Mouse (Mus musculus) liver, embryonic 14.5 days (tissue): ENCODE measurements around the gene Tepp. TPM values are rescaled to one million over a fixed set of nuclear protein-coding genes. Genes with fewer than 3 reads are reported as not detected.

ENCODE experiments used
- ATAC-seq: fragments of 200-750 bp; cut with Nextera tagmentation; 2 replicates; pipeline ENCODE4 v1.8.0; 2017; ENCODE audit warnings: moderate number of reproducible peaks, mild to moderate bottlenecking, moderate library complexity; ENCODE audit not compliant: insufficient read depth
- DNase-seq, 3 experiments: peaks; one replicate each; pipeline ENCODE4 v3.0.0-alpha.2; 2012 to 2013; ENCODE audit warnings: low read depth in 3 of 3, low spot score in 3 of 3
- H3K27ac ChIP-seq: fragments of 300-500 bp; sonication (generic); 2 replicates; pipeline ENCODE4 v1.5.1; 2014; ENCODE audit warnings: moderate library complexity, mild to moderate bottlenecking, control low read depth, inconsistent platforms
- H3K27me3 ChIP-seq: fragments of 300-500 bp; sonication (generic); 2 replicates; pipeline ENCODE4 v1.6.1; 2014; ENCODE audit warnings: mild to moderate bottlenecking, low read length, moderate library complexity; ENCODE audit not compliant: control insufficient read depth, insufficient read depth
- H3K36me3 ChIP-seq: fragments of 300-500 bp; sonication (generic); replicated peaks from 2 replicates; pipeline ENCODE4 v1.6.1; 2014; ENCODE audit warnings: low read depth; ENCODE audit not compliant: control insufficient read depth, insufficient read depth
- H3K4me1 ChIP-seq, 2 experiments: fragments of 200-500 bp in 1 of 2; fragments of 300-500 bp in 1 of 2; sonication (generic) in 1 of 2; replicated peaks; 2 replicates each; pipeline ENCODE4 v1.6.1; 2012 to 2014; ENCODE audit warnings: antibody characterized with exemption in 1 of 2, inconsistent platforms in 1 of 2, low read length in 1 of 2; ENCODE audit not compliant: control insufficient read depth in 2 of 2, insufficient read depth in 2 of 2
- H3K4me2 ChIP-seq: fragments of 300-500 bp; sonication (generic); 2 replicates; pipeline ENCODE4 v1.6.1; 2014; ENCODE audit warnings: low read depth, mild to moderate bottlenecking, control low read depth, moderate library complexity
- H3K4me3 ChIP-seq, 2 experiments: fragments of 200-500 bp in 1 of 2; fragments of 300-500 bp in 1 of 2; sonication (generic) in 1 of 2; 2 replicates each; pipeline ENCODE4 v1.5.1; 2012 to 2014; ENCODE audit warnings: low read depth in 2 of 2, low read length in 2 of 2, mild to moderate bottlenecking in 2 of 2, control low read depth in 1 of 2, inconsistent platforms in 1 of 2, moderate library complexity in 1 of 2; ENCODE audit not compliant: insufficient read depth in 1 of 2
- H3K9ac ChIP-seq: fragments of 300-500 bp; sonication (generic); replicated peaks from 2 replicates; pipeline ENCODE4 v1.6.1; 2014; ENCODE audit warnings: mild to moderate bottlenecking, control low read depth, moderate library complexity
- H3K9me3 ChIP-seq: fragments of 300-500 bp; sonication (generic); 2 replicates; pipeline ENCODE4 v1.6.1; 2016; ENCODE audit warnings: low read length, mixed read lengths; ENCODE audit not compliant: control insufficient read depth
- CTCF ChIP-seq: IDR thresholded peaks from 2 replicates; pipeline ENCODE4 v1.5.1; 2016; ENCODE audit warnings: antibody characterized with exemption, low read depth, control low read depth
- EP300 ChIP-seq: IDR thresholded peaks from 2 replicates; pipeline ENCODE4 v1.6.1; 2016; ENCODE audit warnings: antibody characterized with exemption, low read depth
- WGBS: fragments of 180-500 bp; shearing (Covaris S2); extraction: QIAGEN DNeasy Blood & Tissue Kit; methylation state at CpG from one replicate; pipeline ENCODE4 v1.1.7; 2014; ENCODE audit not compliant: insufficient replicate concordance; 5-methylcytosine and 5-hydroxymethylcytosine counted together
- polyA plus RNA-seq, 2 experiments: library from polyadenylated mRNA; depleted of rRNA in 1 of 2; stranded (reverse) in 1 of 2; unstranded in 1 of 2; fragments of >200 nt; fragmentation: Nextera tagmentation in 1 of 2; extraction: Ambion mirVana in 1 of 2; gene quantifications; 2 replicates each; pipeline versions ENCODE4 v1.2.1 to v1.2.3; 2012 to 2014

The Tepp gene
- polyA plus RNA-seq, 2 experiments, result not detected

DNA sequence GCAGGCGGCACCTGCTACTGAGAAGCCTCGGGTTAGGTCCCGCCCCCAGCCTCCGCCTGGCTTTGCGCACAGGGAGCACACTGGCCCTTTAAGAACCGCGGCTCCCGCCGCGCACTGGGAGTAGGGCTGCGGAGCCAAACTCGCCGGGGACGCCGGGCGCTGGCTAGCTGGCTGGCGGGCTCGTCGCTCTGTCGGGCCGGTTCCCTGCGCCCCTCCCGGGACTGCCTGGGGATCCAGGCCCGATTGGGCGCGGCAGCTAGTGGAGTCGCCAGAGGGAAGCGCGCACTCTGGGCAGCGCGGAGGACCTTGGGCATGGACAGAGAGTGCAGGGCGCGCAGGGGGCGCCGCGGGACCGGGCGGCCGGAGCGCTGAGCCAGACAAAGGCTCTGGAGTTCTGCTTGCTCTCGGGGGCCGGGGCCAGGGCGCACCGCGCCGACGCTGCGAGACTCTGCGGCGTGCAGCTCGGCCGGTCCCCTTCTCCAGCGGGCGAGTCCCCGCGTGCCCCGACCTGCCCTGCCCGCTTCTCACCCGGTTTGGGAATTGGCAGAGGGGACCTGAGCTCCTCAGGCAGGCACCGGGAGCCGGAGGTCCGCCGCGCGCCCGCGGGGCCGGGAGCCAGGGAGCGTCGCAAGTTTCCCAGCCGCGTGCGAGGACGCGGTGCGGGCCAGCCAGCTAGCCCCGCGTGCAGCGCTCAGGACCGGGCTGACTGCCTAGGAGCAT is 41.9 kb downstream of the Tepp start, which contains the start of gene Mmp15:
TSS of gene Mmp15 (plus strand) at position 118 of the 720 bp plus-strand sequence.
- under 1% methylated on average over 76 of the region's 80 CpGs for WGBS
- Histone ChIP-seq H3K36me3 (no peaks in the 10 kb centered on the region), H3K4me2 (peak within 1 kb of the TSS; percentile 58), H3K27me3 (peaks cover 38% of the 10 kb centered on the region), H3K4me1 (no peaks in the 10 kb centered on the region), H3K9me3 (no peaks in the 10 kb centered on the region), H3K4me3 (peak within 1 kb of the TSS; percentile 44 to 49), H3K27ac (no peak within 1 kb of the TSS), H3K9ac (no peak within 1 kb of the TSS)
- ATAC-seq (peak; percentile 44; the same call in 1 of the 2 replicates), DNase-seq (no peak)
- TF ChIP-seq CTCF (no peak), EP300 (no peak)

DNA sequence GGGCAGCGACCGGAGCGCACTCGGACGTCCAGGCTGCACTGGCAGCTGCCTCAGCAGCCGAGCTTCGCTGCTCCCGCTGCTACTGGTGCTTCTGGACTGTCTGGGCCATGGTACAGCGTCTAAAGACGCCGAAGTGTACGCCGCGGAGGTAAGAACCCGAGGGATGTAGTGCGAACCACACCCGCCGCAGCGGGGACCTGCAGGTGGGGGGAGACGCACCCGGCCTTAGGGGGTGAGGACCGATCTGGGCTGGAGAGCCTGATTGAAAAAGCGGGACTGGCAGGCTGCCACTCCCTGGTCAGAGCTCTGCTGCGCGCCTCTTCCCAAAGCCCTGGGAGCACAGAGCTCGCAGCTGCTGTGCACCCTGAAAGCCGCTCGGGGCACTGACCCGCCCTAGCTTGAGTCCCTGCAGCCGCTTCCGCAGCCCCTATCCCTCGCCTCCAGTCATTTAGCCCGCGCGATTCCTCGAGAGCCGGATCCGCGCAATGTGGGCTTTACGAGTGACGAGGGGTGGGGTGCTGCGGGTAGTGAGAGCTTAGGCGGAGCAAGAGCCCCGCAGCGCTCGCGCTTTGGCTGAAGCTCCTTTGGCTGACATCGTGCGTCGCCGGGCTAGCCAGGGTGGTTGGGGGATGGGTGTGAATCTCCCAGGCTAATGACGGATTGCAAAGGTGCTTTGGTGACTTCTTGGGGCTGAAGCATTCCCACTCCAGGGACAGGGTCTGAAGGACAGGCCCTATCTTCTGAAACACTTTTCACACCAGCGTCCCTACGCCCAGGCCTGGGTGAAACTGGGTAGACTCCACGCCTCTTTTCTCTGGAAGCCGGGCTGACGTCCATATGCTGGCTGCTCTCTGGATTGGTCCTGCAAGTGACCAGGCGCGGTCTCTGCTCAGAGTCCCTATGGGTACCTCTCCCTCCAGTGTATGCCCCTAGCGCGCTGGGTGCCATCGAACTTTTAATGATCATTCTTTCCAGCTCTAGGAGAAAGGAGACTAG is 42.8 kb downstream of the Tepp start:
- no peaks in the 10 kb centered on the region for H3K36me3 ChIP-seq
- H3K4me2 ChIP-seq, result peak overlapping the region; percentile 58
- peak; percentile 44 for ATAC-seq
- H3K4me1 ChIP-seq, result no peaks in the 10 kb centered on the region
- H3K9ac ChIP-seq, result no peak overlapping the region
- H3K4me3 ChIP-seq, result peak overlapping the region; percentile 44 to 49
- DNase-seq, result no peak
- no peak overlapping the region for H3K27ac ChIP-seq
- H3K9me3 ChIP-seq, result no peaks in the 10 kb centered on the region
- TF ChIP-seq EP300 (no peak), CTCF (no peak)
- WGBS, result 6% methylated on average over 62 of the region's 62 CpGs
- H3K27me3 ChIP-seq, result peaks cover 38% of the 10 kb centered on the region

DNA sequence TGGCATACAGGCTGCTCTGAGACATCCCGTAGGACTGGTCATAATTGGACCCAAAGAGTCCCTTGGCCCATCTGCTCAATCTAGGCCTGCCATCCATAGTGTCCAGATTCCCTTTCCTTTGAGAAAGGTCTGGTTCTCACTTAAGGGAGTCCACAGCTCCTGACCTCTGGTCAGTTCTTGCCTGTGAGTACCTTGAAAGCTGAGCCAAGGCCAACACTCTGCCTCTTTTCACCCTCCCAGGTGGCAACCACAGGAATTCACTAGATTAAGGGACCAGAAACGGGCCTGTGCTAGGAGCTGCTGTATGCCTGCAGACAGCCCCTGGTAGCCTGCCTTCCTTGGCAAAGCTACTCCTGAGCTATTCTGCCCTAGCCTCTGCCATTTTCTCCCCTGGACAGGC is 44.2 kb downstream of the Tepp start:
- no peak overlapping the region for H3K27ac ChIP-seq
- H3K36me3 ChIP-seq, result no peaks in the 10 kb centered on the region
- DNase-seq (no peak), ATAC-seq (no peak)
- H3K9me3 ChIP-seq, result no peaks in the 10 kb centered on the region
- TF ChIP-seq EP300 (no peak), CTCF (no peak)
- H3K9ac ChIP-seq, result no peak overlapping the region
- H3K4me1 ChIP-seq, result peaks cover 2 to 10% of the 10 kb centered on the region in 2 experiments
- no peak overlapping the region for H3K4me2 ChIP-seq
- no peak overlapping the region for H3K4me3 ChIP-seq
- WGBS, result 72% methylated on average over 2 of the region's 2 CpGs
- peaks cover 38% of the 10 kb centered on the region for H3K27me3 ChIP-seq

DNA sequence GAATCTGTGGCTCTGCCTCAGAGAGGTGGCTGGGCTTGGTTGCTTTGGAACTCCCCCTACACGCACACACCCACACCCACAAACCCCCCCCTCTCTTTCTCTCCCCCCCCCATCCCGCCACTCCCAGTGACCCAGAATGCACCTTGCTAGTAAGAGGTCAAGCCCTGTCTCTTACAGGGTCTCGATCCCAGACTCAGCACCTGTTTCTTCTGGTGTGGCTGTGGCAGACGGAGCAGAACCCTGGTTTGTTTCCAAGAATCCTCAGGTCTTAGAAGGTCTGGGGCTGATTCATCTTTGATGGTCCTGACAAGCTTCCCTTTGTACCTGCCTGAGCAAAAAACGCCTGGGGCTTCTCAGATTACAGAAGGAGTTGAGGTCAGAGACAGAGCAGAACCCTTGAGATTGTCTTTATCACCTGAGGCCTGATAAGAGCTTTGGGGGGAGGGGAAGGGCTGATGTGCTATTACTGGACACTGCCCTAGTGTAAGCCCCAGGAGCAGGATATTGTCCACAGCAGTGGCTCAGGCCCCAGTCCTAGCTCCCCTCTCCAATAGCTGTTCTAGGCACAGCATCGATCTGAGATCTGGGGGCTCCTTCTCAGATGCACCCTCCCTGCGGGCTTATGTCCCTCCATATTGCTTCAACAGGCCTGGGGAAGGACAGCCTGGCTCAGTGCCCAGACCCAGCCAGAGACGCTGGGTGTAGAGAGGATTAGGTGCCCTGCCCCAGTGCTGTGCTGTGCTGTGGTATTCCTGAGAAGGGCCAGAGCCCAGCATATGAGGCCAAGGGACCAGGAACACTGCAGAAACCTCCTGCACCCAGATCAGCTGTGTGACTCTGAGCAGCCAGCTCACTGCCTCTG is 48.4 kb downstream of the Tepp start:
- Histone ChIP-seq H3K36me3 (no peaks in the 10 kb centered on the region), H3K4me2 (no peak overlapping the region), H3K9ac (no peak overlapping the region), H3K9me3 (no peaks in the 10 kb centered on the region), H3K27me3 (peaks cover 8% of the 10 kb centered on the region), H3K27ac (no peak overlapping the region), H3K4me3 (no peak overlapping the region), H3K4me1 (peaks cover 8 to 28% of the 10 kb centered on the region in 2 experiments)
- ATAC-seq (no peak), DNase-seq (no peak)
- WGBS, result 45% methylated on average over 8 of the region's 8 CpGs
- TF ChIP-seq EP300, result no peak
- no peak for TF ChIP-seq CTCF
